Mouse (Mus musculus) heart, embryonic 16.5 days (tissue): ENCODE data around the gene Dok1. TPM values are rescaled to one million over a fixed set of nuclear protein-coding genes. Genes with fewer than 3 reads are reported as not detected.

ENCODE experiments used
- ATAC-seq: fragments of 200-750 bp; cut with Nextera tagmentation; replicated peaks from 2 replicates; pipeline ENCODE4 v1.8.0; 2017; ENCODE audit warnings: moderate number of reproducible peaks; ENCODE audit not compliant: insufficient read depth, low FRiP score; ENCODE audit errors: extremely low read depth
- H3K27ac ChIP-seq: fragments of 300-500 bp; sonication (generic); 2 replicates; pipeline ENCODE4 v1.5.1; 2014; ENCODE audit warnings: mild to moderate bottlenecking, low read length, control low read depth, moderate library complexity
- H3K27me3 ChIP-seq: fragments of 300-500 bp; sonication (generic); 2 replicates; pipeline ENCODE4 v1.6.1; 2014; ENCODE audit warnings: low read length, mixed read lengths; ENCODE audit not compliant: control insufficient read depth, insufficient read depth
- H3K36me3 ChIP-seq: fragments of 300-500 bp; sonication (generic); 2 replicates; pipeline ENCODE4 v1.6.1; 2014; ENCODE audit not compliant: control insufficient read depth, insufficient read depth
- H3K4me1 ChIP-seq: fragments of 300-500 bp; sonication (generic); 2 replicates; pipeline ENCODE4 v1.6.1; 2014; ENCODE audit warnings: low read length, mixed read lengths; ENCODE audit not compliant: control insufficient read depth, insufficient read depth
- H3K4me2 ChIP-seq: fragments of 300-500 bp; sonication (generic); 2 replicates; pipeline ENCODE4 v1.6.1; 2014; ENCODE audit warnings: low read depth, mild to moderate bottlenecking, control low read depth, low read length
- H3K4me3 ChIP-seq: fragments of 300-500 bp; sonication (generic); 2 replicates; pipeline ENCODE4 v1.5.1; 2014; ENCODE audit warnings: mild to moderate bottlenecking, control low read depth, low read length
- H3K9ac ChIP-seq: fragments of 300-500 bp; sonication (generic); 2 replicates; pipeline ENCODE4 v1.6.1; 2014; ENCODE audit warnings: low read length, control low read depth
- H3K9me3 ChIP-seq: fragments of 300-500 bp; sonication (generic); replicated peaks from 2 replicates; pipeline ENCODE4 v1.6.1; 2016; ENCODE audit warnings: low read length; ENCODE audit not compliant: control insufficient read depth
- WGBS: fragments of 180-500 bp; shearing (Covaris S2); extraction: QIAGEN DNeasy Blood & Tissue Kit; methylation state at CpG from one replicate; pipeline ENCODE4 v1.1.7; 2014; 5-methylcytosine and 5-hydroxymethylcytosine counted together
- polyA plus RNA-seq: library from polyadenylated mRNA; unstranded; fragments of >200 nt; fragmentation: Nextera tagmentation; extraction: Ambion mirVana; gene quantifications from 2 replicates; pipeline ENCODE4 v1.2.1, GENCODE M21; 2015

The Dok1 gene
- polyA plus RNA-seq, 1 experiment from 2014 or later = 9.5 TPM

DNA sequence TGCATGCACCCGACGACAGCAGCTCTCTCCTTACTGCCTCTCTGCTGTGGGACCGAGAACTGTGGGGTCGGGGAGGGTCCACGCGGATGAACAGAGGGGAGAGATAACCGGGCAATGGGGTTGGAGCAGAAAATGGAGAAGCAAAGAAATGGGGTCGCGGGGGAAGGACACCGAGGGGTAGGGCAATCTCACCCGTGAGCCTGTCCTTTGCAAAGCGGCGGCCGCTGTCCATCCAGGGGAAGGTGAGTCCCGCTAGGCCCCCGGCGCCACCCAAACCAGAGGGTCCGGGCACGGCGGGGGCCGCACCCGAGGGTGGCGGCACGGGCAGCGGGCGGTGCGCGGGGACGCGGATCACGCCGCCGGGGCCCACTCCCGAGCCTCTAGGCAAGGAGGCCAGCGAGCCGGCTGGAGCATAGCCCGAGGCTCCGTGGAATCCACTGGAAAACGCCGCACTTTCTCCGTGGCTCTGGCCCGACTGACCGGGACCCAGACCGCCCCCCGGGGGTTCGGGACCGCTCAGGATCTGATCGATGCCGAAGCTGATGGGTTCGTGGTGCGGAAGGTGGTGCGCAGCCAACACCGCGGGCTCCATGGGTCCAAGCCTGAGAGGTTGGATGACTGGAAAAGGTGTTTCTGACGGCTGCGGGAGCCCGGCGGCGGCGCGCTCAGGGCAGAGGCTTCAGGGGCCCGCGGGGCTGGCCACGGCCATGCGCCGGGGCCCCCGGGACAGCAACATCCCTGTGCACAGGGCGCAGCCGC lies 36.4 kb upstream of the Dok1 start:
- Histone ChIP-seq H3K4me2 (peak overlapping the region; percentile 19; the same call in 1 of the 2 replicates), H3K9me3 (no peaks in the 10 kb centered on the region), H3K27me3 (peaks cover 95% of the 10 kb centered on the region), H3K27ac (no peak overlapping the region), H3K4me3 (peak overlapping the region; percentile 34), H3K36me3 (no peaks in the 10 kb centered on the region), H3K9ac (no peak overlapping the region), H3K4me1 (peaks cover 12% of the 10 kb centered on the region; the same call in 1 of the 2 replicates)
- 1% methylated on average over 68 of the region's 69 CpGs for WGBS
- ATAC-seq = no peak; the same call in 1 of the 2 replicates

DNA sequence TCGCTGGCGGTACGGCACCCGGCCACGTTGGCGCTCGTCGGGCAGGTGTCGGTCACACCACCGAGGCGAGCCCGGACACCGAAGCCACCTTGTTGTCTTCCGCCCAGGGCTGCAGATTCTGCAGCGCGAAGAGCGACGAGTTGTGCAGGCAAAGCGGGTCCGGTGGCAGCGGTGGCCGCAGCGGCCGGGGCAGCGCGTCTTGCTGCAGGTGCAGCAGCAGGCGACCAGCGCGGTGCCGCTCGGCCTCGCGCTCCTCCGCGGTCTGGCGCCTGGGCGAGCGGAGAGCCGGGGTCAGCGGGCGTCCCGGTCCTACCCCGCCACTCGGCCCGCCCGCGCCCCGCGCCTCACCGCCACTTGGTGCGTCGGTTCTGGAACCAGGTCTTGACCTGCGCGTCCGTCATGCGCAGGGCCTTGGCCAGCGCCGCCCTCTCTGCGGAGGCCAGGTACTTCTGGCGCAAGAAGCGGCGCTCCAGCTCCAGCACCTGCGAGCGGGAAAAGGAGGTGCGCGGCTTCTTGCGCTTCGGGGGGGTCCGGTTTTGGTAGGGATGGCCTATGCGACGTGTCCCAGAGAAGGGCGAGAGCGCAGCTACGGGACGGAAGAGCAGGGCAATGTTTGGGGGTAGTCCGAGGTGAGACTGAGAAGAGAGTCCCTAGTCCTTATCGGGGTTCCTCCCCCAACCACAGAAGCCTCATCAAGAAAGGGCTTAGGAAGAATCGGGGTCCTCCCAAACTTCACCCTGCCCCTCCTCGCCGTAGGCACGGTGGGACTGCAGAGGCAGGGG lies 35.6 kb upstream of the Dok1 start:
- peaks cover 95% of the 10 kb centered on the region for H3K27me3 ChIP-seq
- ATAC-seq = no peak
- peaks cover 12% of the 10 kb centered on the region; the same call in 1 of the 2 replicates for H3K4me1 ChIP-seq
- H3K36me3 ChIP-seq = no peaks in the 10 kb centered on the region
- H3K9me3 ChIP-seq = no peaks in the 10 kb centered on the region
- H3K27ac ChIP-seq = no peak overlapping the region
- peak overlapping the region; percentile 56 for H3K4me2 ChIP-seq
- WGBS = 1% methylated on average over 77 of the region's 81 CpGs
- H3K4me3 ChIP-seq = peak overlapping the region; percentile 29
- no peak overlapping the region for H3K9ac ChIP-seq

DNA sequence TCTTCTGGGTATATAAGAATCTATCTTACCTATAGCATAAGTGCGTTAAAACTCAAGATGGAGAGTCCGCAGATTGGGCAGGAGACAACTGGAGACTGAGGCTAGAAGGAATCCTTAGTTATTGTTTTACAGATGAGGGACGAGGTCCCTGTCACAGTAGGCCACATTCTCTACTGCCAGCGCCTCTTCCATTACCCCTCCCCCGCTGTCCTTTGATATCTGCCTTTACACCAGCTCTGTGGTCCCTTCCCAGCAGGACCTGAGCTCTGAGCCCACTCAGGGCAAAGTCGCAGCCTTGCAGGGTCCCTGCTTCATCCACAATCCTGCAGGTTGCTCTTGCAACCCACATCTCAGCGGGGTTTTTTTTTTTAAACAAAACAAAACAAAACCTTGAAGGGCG lies 35.0 kb upstream of the Dok1 start:
- peaks cover 12% of the 10 kb centered on the region; the same call in 1 of the 2 replicates for H3K4me1 ChIP-seq
- peaks cover 95% of the 10 kb centered on the region for H3K27me3 ChIP-seq
- peak overlapping the region; percentile 29 for H3K4me3 ChIP-seq
- no peaks in the 10 kb centered on the region for H3K9me3 ChIP-seq
- no peak for ATAC-seq
- WGBS = 9% methylated on average over 8 of the region's 8 CpGs
- H3K9ac ChIP-seq = no peak overlapping the region
- H3K36me3 ChIP-seq = no peaks in the 10 kb centered on the region
- H3K4me2 ChIP-seq = peak overlapping the region; percentile 56
- H3K27ac ChIP-seq = no peak overlapping the region

DNA sequence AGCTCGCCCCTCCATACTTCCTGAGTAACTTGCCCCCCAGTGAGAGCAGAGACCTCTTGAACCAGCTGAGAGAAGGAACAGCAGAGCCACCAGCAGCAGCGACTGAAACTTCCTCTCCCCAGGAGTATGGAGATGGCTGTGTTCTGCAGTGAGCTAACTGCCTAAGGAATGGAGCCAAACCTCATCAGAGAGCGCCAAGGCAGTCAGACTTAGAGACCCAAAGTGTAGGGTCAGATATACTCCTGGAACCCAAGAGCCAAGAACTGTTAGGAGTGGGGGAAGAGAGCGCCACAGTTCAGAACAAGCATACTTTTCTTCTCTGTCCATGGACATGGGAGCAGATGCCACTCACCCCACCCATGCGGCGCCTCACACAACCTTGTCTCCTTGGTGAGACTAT lies 33.2 kb upstream of the Dok1 start:
- Histone ChIP-seq H3K36me3 (no peaks in the 10 kb centered on the region), H3K4me1 (peaks cover 12% of the 10 kb centered on the region; the same call in 1 of the 2 replicates), H3K9me3 (no peaks in the 10 kb centered on the region), H3K27ac (no peak overlapping the region), H3K4me3 (no peak overlapping the region), H3K27me3 (peaks cover 96% of the 10 kb centered on the region), H3K9ac (no peak overlapping the region), H3K4me2 (no peak overlapping the region)
- WGBS = 26% methylated on average over 6 of the region's 6 CpGs
- no peak for ATAC-seq

DNA sequence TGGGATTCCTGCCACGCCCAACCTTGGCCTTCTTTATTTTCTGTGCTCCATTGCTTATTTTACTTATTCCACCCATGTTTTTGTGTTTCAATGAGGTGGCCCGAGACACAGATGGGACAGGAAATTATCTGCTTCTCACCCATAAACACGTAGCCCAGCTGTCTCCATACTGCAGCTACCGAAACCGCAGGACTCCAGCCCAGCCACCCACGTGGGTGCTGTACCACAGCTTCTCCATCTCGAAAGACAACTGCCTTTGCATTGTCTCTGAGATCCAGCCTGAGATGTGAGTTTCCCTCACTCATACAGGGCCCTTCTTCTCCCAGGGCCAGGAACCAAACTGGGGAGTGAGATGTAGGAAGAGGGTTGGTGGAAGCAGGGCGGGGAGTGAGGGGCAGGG lies 32.7 kb upstream of the Dok1 start:
- Histone ChIP-seq H3K27me3 (peaks cover 95% of the 10 kb centered on the region), H3K9me3 (no peaks in the 10 kb centered on the region), H3K4me1 (peaks cover 9% of the 10 kb centered on the region; the same call in 1 of the 2 replicates), H3K4me2 (no peak overlapping the region), H3K4me3 (no peak overlapping the region), H3K27ac (no peak overlapping the region), H3K9ac (no peak overlapping the region), H3K36me3 (no peaks in the 10 kb centered on the region)
- 37% methylated on average over 8 of the region's 8 CpGs for WGBS
- no peak for ATAC-seq

DNA sequence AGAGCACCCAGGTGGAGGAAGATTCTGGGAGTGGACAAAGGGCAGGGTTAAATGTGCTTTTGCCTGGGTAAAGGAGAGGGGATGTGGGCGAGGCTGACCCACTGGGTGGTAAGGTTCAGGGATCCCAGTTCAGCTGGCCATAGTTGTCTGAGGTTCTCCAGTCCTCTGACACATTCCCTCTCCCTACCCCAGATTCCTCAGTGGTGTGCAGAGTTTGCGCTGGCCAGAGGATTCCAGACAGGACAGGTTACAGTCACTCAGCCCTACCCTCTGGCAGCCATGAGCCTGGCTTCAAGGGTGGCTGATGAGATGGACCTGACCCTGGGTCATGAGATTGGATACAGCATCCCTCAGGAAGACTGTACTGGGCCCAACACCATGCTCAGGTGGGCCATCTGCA lies 25.5 kb upstream of the Dok1 start:
- ATAC-seq = no peak
- WGBS = 77% methylated on average over 2 of the region's 2 CpGs

DNA sequence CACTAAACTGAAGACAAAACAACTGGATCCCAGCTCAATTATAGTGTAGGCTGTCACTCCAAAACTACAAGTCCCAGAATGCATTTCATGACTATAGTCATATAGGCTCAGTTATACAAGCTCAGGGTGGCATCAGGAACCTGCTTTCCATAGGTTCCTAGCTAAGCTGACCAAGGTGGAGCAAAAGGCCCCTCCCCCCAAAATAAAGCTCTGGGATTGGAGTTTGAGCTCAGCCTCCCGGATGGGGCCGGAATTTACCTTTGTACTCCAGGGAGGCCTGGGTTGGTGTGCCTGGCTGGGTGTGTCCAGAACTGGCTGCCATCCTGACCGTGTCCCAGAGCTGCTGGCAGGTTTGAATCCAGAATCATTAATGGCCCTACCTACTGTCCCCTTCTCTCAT lies 24.5 kb upstream of the Dok1 start, which contains the start of gene Dqx1:
Gene Dqx1, plus strand, starts transcription at position 55 of the 400 bp plus-strand sequence.
- whole genome bisulfite sequencing = 55% methylated on average over 3 of the region's 3 CpGs
- H3K4me3 ChIP-seq = no peak within 1 kb of the TSS
- ATAC-seq = no peak
- peaks cover 16% of the 10 kb centered on the region for H3K36me3 ChIP-seq
- H3K27me3 ChIP-seq = peaks cover 25% of the 10 kb centered on the region
- H3K9ac ChIP-seq = no peak within 1 kb of the TSS
- no peaks in the 10 kb centered on the region for H3K9me3 ChIP-seq
- no peak within 1 kb of the TSS for H3K27ac ChIP-seq
- peaks cover 17% of the 10 kb centered on the region for H3K4me1 ChIP-seq
- H3K4me2 ChIP-seq = no peak within 1 kb of the TSS

More for the DNA sequence above, 25.5 kb upstream of the Dok1 start:
- no peaks in the 10 kb centered on the region for H3K9me3 ChIP-seq
- no peak overlapping the region for H3K4me2 ChIP-seq
- no peak overlapping the region for H3K4me3 ChIP-seq
- peaks cover 34% of the 10 kb centered on the region for H3K27me3 ChIP-seq
- peaks cover 9% of the 10 kb centered on the region for H3K4me1 ChIP-seq
- H3K9ac ChIP-seq = no peak overlapping the region
- peaks cover 16% of the 10 kb centered on the region for H3K36me3 ChIP-seq
- H3K27ac ChIP-seq = no peak overlapping the region

DNA sequence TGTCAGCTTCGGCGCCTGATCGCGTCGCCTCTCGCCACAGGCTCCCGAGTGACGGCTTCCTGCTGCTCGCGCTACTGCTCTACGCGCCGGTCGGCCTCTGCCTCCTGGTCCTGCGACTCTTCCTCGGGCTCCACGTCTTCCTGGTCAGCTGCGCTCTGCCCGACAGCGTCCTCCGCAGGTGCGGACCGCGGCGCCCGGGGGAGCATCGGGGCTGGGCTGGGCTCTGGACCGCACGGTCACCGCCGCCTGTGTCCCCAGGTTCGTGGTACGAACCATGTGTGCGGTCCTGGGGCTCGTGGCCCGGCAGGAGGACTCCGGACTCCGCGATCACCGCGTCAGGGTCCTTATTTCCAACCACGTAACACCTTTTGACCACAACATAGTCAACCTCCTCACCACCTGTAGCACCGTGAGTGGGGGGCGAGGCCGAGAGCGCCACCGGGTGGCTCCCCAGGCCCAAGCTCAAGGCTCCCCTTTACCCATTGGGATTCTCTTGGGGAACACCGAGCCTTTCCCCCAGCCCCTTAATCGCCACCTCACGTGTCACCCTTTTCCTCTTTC lies 21.7 kb upstream of the Dok1 start, which contains the start of gene Htra2:
Gene Htra2, minus strand, starts transcription at position 403 of the 561 bp plus-strand sequence.
- no peaks in the 10 kb centered on the region for H3K9me3 ChIP-seq
- H3K27ac ChIP-seq = peak within 1 kb of the TSS; percentile 89
- H3K9ac ChIP-seq = peak within 1 kb of the TSS; percentile 88
- peak; percentile 37 for ATAC-seq
- under 1% methylated on average over 50 of the region's 50 CpGs for WGBS
- peaks cover 30% of the 10 kb centered on the region for H3K36me3 ChIP-seq
- peak within 1 kb of the TSS; percentile 73 for H3K4me3 ChIP-seq
- peak within 1 kb of the TSS; percentile 96 for H3K4me2 ChIP-seq
- peaks cover 22% of the 10 kb centered on the region for H3K4me1 ChIP-seq
- H3K27me3 ChIP-seq = peaks cover under 1% of the 10 kb centered on the region; the same call in 1 of the 2 replicates
